Mouse (Mus musculus) layer of hippocampus, adult 2 months (tissue): Measurements from ENCODE around the gene Fam205c. TPM values are rescaled to one million over a fixed set of nuclear protein-coding genes. Genes with fewer than 3 reads are reported as not detected.

Source experiments
- DNase-seq, 2 experiments: peaks; one replicate each; pipeline ENCODE4 v3.0.0; 2022; ENCODE audit warnings: low spot score in 2 of 2
- H3K27ac ChIP-seq: fragments of 200-600 bp; 2 replicates; pipeline ENCODE4 v1.8.1; 2022
- H3K4me3 ChIP-seq: fragments of 200-600 bp; 2 replicates; pipeline ENCODE4 v1.8.1; 2022; ENCODE audit warnings: mild to moderate bottlenecking
- CTCF ChIP-seq: fragments of 200-600 bp; conservative IDR thresholded peaks from 2 replicates; pipeline ENCODE4 v1.8.1; 2022; ENCODE audit warnings: antibody characterized with exemption, mild to moderate bottlenecking, moderate library complexity
- long read RNA-seq, 2 experiments: library from polyadenylated mRNA; stranded (forward); transcript quantifications; one replicate each; pipeline ENCODE4 v2.0.0; 2021; ENCODE audit warnings: borderline mapping rate in 2 of 2
- total RNA-seq, 2 experiments: library from RNA; stranded (reverse); gene quantifications; 2 replicates each; pipeline ENCODE4 v1.2.3; 2021

Fam205c gene
- total RNA-seq: under 1 TPM; 0.42 to 0.51 TPM
- long read RNA-seq, experiment 1: 0 reads
- long read RNA-seq, experiment 2: 0 reads

- H3K4me3 ChIP-seq: no peak within 1 kb of the TSS
- no peak within 1 kb of the TSS for H3K27ac ChIP-seq
- DNase-seq: no peak
- no peak for TF ChIP-seq CTCF
Measured at GRCm38 (mm10) chr4:42874134-42874533, at the start of gene Fam205c. Gene Fam205c, minus strand, starts transcription at chr4:42874234.

DNA sequence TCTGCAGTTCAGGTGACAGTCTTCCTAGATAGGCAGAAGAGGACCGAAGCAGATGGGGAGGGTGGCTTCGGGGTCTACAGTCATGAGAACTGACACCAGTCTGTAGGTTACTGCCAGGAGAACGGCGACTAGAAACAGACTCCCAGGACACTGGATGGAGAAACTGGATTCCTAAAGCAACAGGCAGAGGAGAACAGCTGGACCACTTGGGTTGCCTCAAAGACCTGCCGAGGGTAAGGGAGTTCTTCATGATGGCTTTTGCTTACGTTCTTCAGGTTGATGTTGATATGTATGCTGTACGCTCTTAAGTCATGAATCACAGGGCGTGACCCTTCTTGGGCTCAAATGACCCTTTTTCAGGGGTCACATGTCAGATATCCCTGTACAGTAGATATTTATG is 48.4 kb upstream of the Fam205c start:
- no peak overlapping the region for H3K4me3 ChIP-seq

GRCm38 (mm10) chr4:42922056-42922455 is 48.0 kb upstream of the Fam205c start:
- H3K27ac ChIP-seq: 0 out of 2 replicates have a peak overlapping the region, but pooled peaks have one; percentile 18
- DNase-seq: no peak
- no peak overlapping the region for H3K4me3 ChIP-seq
- TF ChIP-seq CTCF: no peak

More for the DNA sequence above, 48.4 kb upstream of the Fam205c start:
- 0 out of 2 replicates have a peak overlapping the region, but pooled peaks have one; percentile 18 for H3K27ac ChIP-seq
- TF ChIP-seq CTCF: no peak
- no peak for DNase-seq

- no peak overlapping the region for H3K4me3 ChIP-seq
- no peak for TF ChIP-seq CTCF
- peak overlapping the region; percentile 61; the same call in 1 of the 2 replicates for H3K27ac ChIP-seq
- DNase-seq: no peak
Measured at GRCm38 (mm10) chr4:42921536-42921935, 47.5 kb upstream of the Fam205c start.

DNA sequence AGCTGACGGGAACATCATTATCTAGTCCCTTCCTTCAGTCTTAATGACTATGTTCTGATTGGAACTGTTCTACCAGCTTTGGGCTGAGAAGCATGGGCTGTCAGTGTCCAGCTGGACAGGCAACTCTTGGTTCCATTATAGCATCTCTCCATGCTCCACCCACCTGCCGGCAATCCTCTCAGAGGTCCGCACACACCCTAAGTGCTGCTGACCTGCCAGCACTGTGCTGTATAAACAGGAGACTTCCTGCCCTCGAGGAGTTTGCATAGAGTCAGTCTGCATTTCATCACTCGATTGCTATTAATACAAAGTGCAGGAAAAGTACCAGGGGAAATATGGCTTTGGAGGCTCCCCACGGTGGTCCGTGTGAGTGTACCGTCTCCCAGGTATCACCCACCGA is 46.7 kb upstream of the Fam205c start:
- no peak for DNase-seq
- TF ChIP-seq CTCF: no peak
- H3K27ac ChIP-seq: peak overlapping the region; percentile 61; the same call in 1 of the 2 replicates
- H3K4me3 ChIP-seq: no peak overlapping the region

GRCm38 (mm10) chr4:42917402-42917774 is 43.4 kb upstream of the Fam205c start:
- H3K27ac ChIP-seq: peak overlapping the region; percentile 96
- DNase-seq: no peak
- TF ChIP-seq CTCF: no peak
- H3K4me3 ChIP-seq: peak overlapping the region; percentile 80

DNA sequence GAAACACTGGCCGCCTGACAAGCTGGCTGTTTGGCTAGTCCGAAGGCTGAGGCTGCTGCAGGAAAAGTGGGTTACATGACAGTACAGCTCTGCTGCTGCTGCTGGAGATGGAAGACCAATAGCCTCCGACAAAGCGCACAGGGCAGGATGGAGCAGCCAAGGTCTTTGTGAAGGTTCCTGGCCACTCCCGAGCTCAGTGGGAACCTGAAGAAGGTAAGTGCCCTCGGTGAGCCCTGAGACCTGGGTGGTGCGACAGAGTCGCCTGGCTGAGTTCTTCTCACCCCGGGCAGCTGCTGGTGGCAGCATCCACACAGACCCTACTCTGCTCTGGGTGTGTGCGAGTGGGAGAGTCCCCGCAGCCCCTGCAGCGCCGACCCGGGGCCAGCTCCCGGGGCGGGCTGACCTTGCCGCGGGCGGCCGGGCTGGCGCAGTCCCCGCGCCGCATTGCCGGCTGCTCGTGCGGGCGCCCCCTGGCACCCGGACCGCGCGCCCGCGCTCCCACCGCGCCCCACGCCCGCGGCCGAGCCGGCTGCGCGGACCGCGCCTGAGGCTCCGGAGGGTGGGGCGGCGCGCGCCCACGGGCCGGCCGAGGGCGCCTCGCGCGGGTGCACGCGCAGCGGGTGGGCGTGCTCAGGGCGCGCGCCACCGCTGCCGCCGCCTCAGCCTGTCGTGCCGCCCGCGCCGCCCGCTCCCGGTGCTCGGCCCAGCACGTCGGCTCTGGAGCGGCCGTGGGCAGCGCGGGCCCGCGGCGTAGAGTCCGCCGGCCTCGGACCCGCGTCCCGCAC is 42.8 kb upstream of the Fam205c start, which contains the start of gene Phf24:
Phf24 (plus strand) TSS at position 44 of the 785 bp plus-strand sequence.
- peak in 1 of 2 experiments; percentile 54 for DNase-seq
- TF ChIP-seq CTCF: no peak
- Histone ChIP-seq H3K4me3 (peak within 1 kb of the TSS; percentile 80), H3K27ac (peak within 1 kb of the TSS; percentile 96)

- no peak for DNase-seq
- H3K4me3 ChIP-seq: no peak overlapping the region
Measured at GRCm38 (mm10) chr4:42915966-42916365, 41.9 kb upstream of the Fam205c start.

GRCm38 (mm10) chr4:42915311-42915710 is 41.3 kb upstream of the Fam205c start:
- DNase-seq: no peak
- Histone ChIP-seq H3K4me3 (no peak overlapping the region), H3K27ac (no peak overlapping the region)
- TF ChIP-seq CTCF: no peak

More at GRCm38 (mm10) chr4:42915966-42916365, 41.9 kb upstream of the Fam205c start:
- peak overlapping the region; percentile 94 for H3K27ac ChIP-seq
- no peak for TF ChIP-seq CTCF

GRCm38 (mm10) chr4:42913391-42913790 is 39.4 kb upstream of the Fam205c start:
- TF ChIP-seq CTCF: no peak
- H3K4me3 ChIP-seq: no peak overlapping the region
- H3K27ac ChIP-seq: no peak overlapping the region
- DNase-seq: no peak

- H3K4me3 ChIP-seq: no peak overlapping the region
- no peak for DNase-seq
- 0 out of 2 replicates have a peak overlapping the region, but pooled peaks have one; percentile 32 for H3K27ac ChIP-seq
- TF ChIP-seq CTCF: no peak
Measured at GRCm38 (mm10) chr4:42904966-42905365, 30.9 kb upstream of the Fam205c start.

DNA sequence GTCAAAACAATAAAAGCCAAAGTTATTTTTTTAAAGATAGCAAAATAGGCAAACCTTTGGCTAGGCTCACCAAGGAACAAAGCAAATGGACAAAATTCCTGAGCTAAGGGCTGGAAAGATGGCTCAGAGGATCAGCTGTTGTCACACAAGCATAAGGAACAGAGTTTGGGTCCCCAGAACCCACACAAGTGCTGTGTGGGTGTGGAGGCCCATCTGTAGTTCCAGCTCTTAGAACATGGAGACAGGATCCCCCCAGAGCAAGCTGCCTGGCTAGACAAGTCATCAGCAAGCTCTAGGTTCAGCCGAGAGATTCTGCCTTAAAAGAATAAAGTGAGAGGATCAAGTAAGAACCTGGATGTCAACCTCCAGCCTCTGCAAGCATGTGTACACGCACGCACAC is 30.5 kb upstream of the Fam205c start:
- TF ChIP-seq CTCF: no peak
- Histone ChIP-seq H3K4me3 (no peak overlapping the region), H3K27ac (0 out of 2 replicates have a peak overlapping the region, but pooled peaks have one; percentile 32)
- peak in 1 of 2 experiments; percentile 37 for DNase-seq

DNA sequence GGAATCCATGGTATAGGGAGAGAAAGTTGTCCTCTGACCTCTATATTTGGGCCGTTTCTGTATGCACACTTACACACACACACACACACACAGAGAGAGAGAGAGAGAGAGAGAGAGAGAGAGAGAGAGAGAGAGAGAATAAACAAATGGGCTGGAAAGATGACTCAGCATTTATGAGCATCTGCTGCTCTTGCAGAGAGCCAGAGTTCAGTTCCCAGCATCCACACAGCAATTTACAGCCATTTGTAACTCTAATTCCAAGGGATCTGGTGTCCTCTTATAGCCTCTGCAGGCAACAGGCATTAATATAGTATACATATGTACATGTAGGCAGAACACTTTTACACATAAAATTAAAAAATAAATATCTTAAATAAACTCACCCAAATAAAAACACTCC is 29.9 kb upstream of the Fam205c start:
- no peak overlapping the region for H3K27ac ChIP-seq
- no peak for TF ChIP-seq CTCF
- no peak for DNase-seq
- H3K4me3 ChIP-seq: no peak overlapping the region

DNA sequence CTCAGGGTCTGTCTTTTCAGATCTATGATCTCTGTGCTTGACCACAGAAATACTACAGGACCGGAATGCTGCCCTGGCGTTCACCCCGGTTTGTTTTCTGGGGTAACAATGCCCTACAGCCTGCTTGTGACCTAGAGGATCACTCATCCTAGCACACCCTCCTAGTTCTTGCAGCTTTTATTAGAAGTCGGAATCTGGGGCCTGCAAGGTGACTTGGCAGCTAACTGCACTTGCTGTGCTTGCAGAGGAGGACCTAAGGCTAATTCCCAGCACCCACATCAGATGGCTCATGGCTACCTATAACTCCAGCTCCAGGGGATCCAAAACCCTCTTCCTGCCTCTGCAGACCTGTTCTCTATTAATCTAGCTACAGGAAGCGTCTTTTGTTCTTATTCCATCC is 28.7 kb upstream of the Fam205c start:
- no peak overlapping the region for H3K27ac ChIP-seq
- DNase-seq: no peak
- no peak for TF ChIP-seq CTCF

More for the DNA sequence above, 28.7 kb upstream of the Fam205c start:
- no peak overlapping the region for H3K4me3 ChIP-seq
